Mouse (Mus musculus) ES-E14 (cell line): ENCODE measurements around the gene Map4.

Source experiments
- CHD2 ChIP-seq: IDR thresholded peaks from 2 replicates; pipeline ENCODE4 v1.6.1; 2014; ENCODE audit warnings: mild to moderate bottlenecking, low read depth, low read length, inconsistent platforms
- HCFC1 ChIP-seq: IDR thresholded peaks from 2 replicates; pipeline ENCODE4 v1.6.1; 2012; ENCODE audit warnings: low read length, inconsistent platforms, borderline replicate concordance; ENCODE audit not compliant: insufficient read depth
- MAFK ChIP-seq: IDR thresholded peaks from 2 replicates; pipeline ENCODE4 v1.6.1; 2014; ENCODE audit warnings: mild to moderate bottlenecking, low read depth, low read length, inconsistent platforms; ENCODE audit not compliant: insufficient read depth
- ZC3H11A ChIP-seq: IDR thresholded peaks from 2 replicates; pipeline ENCODE4 v1.6.1; 2012; ENCODE audit warnings: low read depth, mild to moderate bottlenecking, inconsistent platforms, low read length, borderline replicate concordance
- ZNF384 ChIP-seq: IDR thresholded peaks from 2 replicates; pipeline ENCODE4 v1.6.1; 2012; ENCODE audit warnings: low read depth, low read length, inconsistent platforms

DNA sequence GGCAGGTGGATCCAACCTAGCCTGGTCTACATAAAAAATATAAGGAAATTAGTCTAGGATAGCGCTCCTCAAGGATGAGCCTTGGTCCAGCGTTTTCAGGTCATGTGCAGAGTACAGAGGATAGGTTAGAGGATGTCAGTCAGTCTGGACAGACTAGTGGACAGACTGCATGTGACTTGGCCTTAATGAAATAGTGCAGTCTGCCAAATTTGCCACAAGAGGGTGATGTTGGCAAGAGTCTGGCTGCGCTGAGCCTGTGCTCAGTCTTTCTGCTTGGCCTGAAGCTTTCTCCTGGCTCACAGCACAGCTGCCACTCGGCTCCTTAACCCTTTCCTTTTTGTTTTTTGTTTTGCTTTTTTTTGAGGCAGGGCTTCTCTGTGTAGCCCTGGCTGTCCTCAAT, 54.2 kb downstream of the Map4 start:
- TF ChIP-seq HCFC1 (no peak), ZC3H11A (peak; percentile 87; the same call in 1 of the 2 replicates), ZNF384 (no peak), CHD2 (no peak), MAFK (no peak)
